Mouse (Mus musculus): Measurements from ENCODE around the gene Btbd35f10. TPM values are rescaled to one million over a fixed set of nuclear protein-coding genes. Genes with fewer than 3 reads are reported as not detected.
"Not testable (repeated sequence)": the region's sequence is repeated elsewhere in the genome, so short reads cannot be mapped to it uniquely, and the experiment has no call there.

Btbd35f10 gene
- polyA plus RNA-seq (2012; rRNA removed) = not detected in 2 replicates

- DNase-seq (ENCODE audit: low read depth) = not testable (repeated sequence)
These were observed at the start of gene Btbd35f10 for GRCm38 (mm10) chrX:3752785-3753184. Btbd35f10 (minus strand) TSS chrX:3752885.

Other genes starting within 250 kb of the Btbd35f10 start
- gene Btbd35f18, start 52.7 kb downstream of the Btbd35f10 start, polyA plus RNA-seq (2012; rRNA removed) = not detected in 2 replicates
- not detected in 2 replicates for gene Btbd35f16, start 204.1 kb upstream of the Btbd35f10 start, polyA plus RNA-seq (2012; rRNA removed)

All from gonadal fat pad, adult 2 months (tissue).